Mouse (Mus musculus): ENCODE data around the gene Inpp4a.
A peak's percentile ranks its signal among the peaks of the same experiment; 100 is the strongest.

Gene Inpp4a

GRCm38 (mm10) chr1:37408678-37409077 is 109.0 kb downstream of the Inpp4a start:
- no peak for DNase-seq (ENCODE audit: extremely low spot score, low spot score)

GRCm38 (mm10) chr1:37409647-37410046 is 110.0 kb downstream of the Inpp4a start:
- DNase-seq (ENCODE audit: extremely low spot score, low spot score), result no peak

- DNase-seq (ENCODE audit: extremely low spot score, low spot score), result no peak
These were observed 115.7 kb downstream of the Inpp4a start for GRCm38 (mm10) chr1:37415394-37415793.

- DNase-seq (ENCODE audit: extremely low spot score, low spot score), result no peak
These were observed 119.8 kb downstream of the Inpp4a start for GRCm38 (mm10) chr1:37419420-37419819.

- no peak for DNase-seq (ENCODE audit: extremely low spot score, low spot score)
These were observed 127.6 kb downstream of the Inpp4a start for GRCm38 (mm10) chr1:37427144-37427875.

- no peak for DNase-seq (ENCODE audit: extremely low spot score, low spot score)
These were observed 129.2 kb downstream of the Inpp4a start for GRCm38 (mm10) chr1:37428911-37429310.

- peak; percentile 88 for DNase-seq (ENCODE audit: extremely low spot score, low spot score)
These were observed 130.0 kb downstream of the Inpp4a start, which contains the start of the genes Coa5 and Unc50 for GRCm38 (mm10) chr1:37429366-37430296. TSS of gene Coa5 (minus strand) at chr1:37430103. TSS of gene Unc50 (plus strand) at chr1:37430139.

GRCm38 (mm10) chr1:37430297-37430840 is 130.7 kb downstream of the Inpp4a start:
- no peak for DNase-seq (ENCODE audit: extremely low spot score, low spot score)

- DNase-seq (ENCODE audit: extremely low spot score, low spot score), result no peak
These were observed 136.8 kb downstream of the Inpp4a start for GRCm38 (mm10) chr1:37436419-37436818.

GRCm38 (mm10) chr1:37442848-37443835 is 143.5 kb downstream of the Inpp4a start:
- no peak for DNase-seq (ENCODE audit: extremely low spot score, low spot score)

- DNase-seq (ENCODE audit: extremely low spot score, low spot score), result peak; percentile 17
These were observed 148.9 kb downstream of the Inpp4a start for GRCm38 (mm10) chr1:37448361-37449095.

- no peak for DNase-seq (ENCODE audit: extremely low spot score, low spot score)
These were observed 151.6 kb downstream of the Inpp4a start for GRCm38 (mm10) chr1:37451270-37451669.

GRCm38 (mm10) chr1:37457546-37457945 is 157.9 kb downstream of the Inpp4a start:
- no peak for DNase-seq (ENCODE audit: extremely low spot score, low spot score)

All from neural tube, embryonic 10.5 days (tissue).